Mouse (Mus musculus) kidney, adult 2 months (tissue): Measurements from ENCODE around the gene Top3b. TPM values are rescaled to one million over a fixed set of nuclear protein-coding genes. Genes with fewer than 3 reads are reported as not detected.

ENCODE experiments used
- DNase-seq: peaks from one replicate; pipeline ENCODE4 v3.0.0; 2021
- H3K27ac ChIP-seq: fragments of 200-500 bp; 2 replicates; pipeline ENCODE4 v1.5.1; 2012; ENCODE audit warnings: low read depth, low read length, control low read depth, inconsistent platforms; ENCODE audit not compliant: insufficient read depth
- H3K27me3 ChIP-seq: fragments of 200-500 bp; replicated peaks from 2 replicates; pipeline ENCODE4 v1.6.1; 2012; ENCODE audit warnings: mild to moderate bottlenecking, moderate library complexity, low read length, inconsistent platforms; ENCODE audit not compliant: control insufficient read depth, insufficient read depth
- H3K36me3 ChIP-seq: fragments of 200-500 bp; 2 replicates; pipeline ENCODE4 v1.6.1; 2012; ENCODE audit warnings: mild to moderate bottlenecking, moderate library complexity, low read length, inconsistent platforms; ENCODE audit not compliant: control insufficient read depth, insufficient read depth
- H3K4me1 ChIP-seq: fragments of 200-500 bp; 2 replicates; pipeline ENCODE4 v1.6.1; 2011; ENCODE audit warnings: low read length; ENCODE audit not compliant: control insufficient read depth, insufficient read depth
- H3K4me3 ChIP-seq: fragments of 200-500 bp; 2 replicates; pipeline ENCODE4 v1.5.1; 2011; ENCODE audit warnings: mild to moderate bottlenecking, low read depth, low read length, control low read depth; ENCODE audit not compliant: insufficient read depth
- CTCF ChIP-seq: fragments of 200-500 bp; conservative IDR thresholded peaks from 2 replicates; pipeline ENCODE4 v1.5.1; 2011; ENCODE audit warnings: low read depth, mild to moderate bottlenecking, control low read depth, low read length, moderate library complexity, mixed read lengths; ENCODE audit not compliant: insufficient read depth, insufficient read length
- POLR2A ChIP-seq: fragments of 200-500 bp; IDR thresholded peaks from one replicate; pipeline ENCODE4 v1.6.1; 2011; ENCODE audit warnings: low read depth, low read length, control low read depth
- WGBS: fragments of 180-500 bp; shearing (Covaris S2); methylation state at CpG from one replicate; pipeline ENCODE4 v1.1.7; 2018; 5-methylcytosine and 5-hydroxymethylcytosine counted together
- polyA plus RNA-seq: library from polyadenylated mRNA; depleted of rRNA; stranded (reverse); fragments of >200 nt; gene quantifications from 2 replicates; pipeline ENCODE4 v1.2.3, GENCODE M21; 2012; rRNA removed

Top3b gene
- 93.6 and 105 TPM in 2 replicates for polyA plus RNA-seq

DNA sequence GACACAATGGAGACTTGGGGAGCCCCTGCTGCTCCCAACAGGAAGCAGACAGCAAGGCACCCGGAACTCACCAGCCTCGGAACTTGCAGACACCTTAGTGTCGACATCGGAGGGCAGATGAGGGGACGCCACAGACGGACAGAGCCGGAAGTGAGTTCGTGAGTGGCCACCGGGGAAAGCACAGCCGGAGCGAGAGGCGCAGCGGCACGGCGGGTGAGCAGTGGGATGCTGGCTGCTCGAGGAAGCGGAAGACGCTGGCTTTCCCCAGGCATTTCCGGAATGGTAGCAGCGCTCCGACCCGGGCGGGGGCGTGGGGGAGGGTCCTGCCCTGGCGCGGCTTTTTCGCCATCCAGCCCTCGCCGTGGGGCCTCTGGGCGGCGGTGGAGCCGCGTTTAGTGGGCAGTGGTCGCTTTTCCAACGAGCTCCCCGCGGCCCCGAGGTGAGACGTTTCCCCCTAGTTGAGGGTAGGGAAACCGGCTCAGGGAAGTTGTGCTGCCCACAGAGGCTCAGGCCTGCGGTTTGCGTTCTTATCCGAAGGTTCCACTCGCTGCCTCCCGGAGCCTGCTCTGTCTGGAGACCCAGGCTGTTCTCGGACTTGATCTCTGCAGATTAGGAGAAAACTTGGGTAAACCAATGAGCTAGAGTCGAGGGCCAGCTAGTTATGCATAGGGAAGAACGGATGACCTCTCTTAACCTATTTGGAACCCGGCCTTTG, at the start of gene Top3b, which contains the start of gene Vpreb1:
TSS of gene Top3b (plus strand) at position 120 of the 715 bp plus-strand sequence.
TSS of gene Vpreb1 (minus strand) at position 227 of the 715 bp plus-strand sequence.
- peaks cover 1% of the 10 kb centered on the region; the same call in 1 of the 2 replicates for H3K36me3 ChIP-seq
- peak within 1 kb of the TSS; percentile 91 for H3K27ac ChIP-seq
- H3K4me3 ChIP-seq: peak within 1 kb of the TSS; percentile 79
- peak; percentile 94 for DNase-seq
- 0 out of 2 replicates have a peak, but pooled peaks have one; percentile 28 for TF ChIP-seq CTCF
- TF ChIP-seq POLR2A: peak; percentile 75
- WGBS: under 1% methylated on average over 49 of the region's 49 CpGs
- no peaks in the 10 kb centered on the region; the same call in 1 of the 2 replicates for H3K4me1 ChIP-seq
- no peaks in the 10 kb centered on the region for H3K27me3 ChIP-seq

DNA sequence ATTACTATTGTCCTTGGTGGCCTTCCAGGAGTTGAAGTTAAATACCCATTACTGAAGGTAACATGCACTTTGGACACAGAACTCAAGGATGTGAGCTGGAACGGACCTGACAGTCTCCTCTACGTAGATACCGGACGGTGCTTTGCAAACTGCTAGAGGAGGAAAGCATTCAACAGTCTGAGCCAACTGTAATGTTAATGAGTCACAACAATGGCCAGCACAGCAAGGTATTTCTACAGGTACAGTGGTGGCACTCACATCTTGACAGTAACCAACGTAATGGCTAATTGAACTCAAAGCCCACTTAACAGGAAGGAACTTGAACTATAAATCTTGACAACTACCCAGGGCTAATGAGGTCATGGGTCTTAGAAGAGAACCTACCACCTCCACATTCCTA, 45.1 kb upstream of the Top3b start:
- no peaks in the 10 kb centered on the region for H3K27me3 ChIP-seq
- peak; percentile 29 for DNase-seq

DNA sequence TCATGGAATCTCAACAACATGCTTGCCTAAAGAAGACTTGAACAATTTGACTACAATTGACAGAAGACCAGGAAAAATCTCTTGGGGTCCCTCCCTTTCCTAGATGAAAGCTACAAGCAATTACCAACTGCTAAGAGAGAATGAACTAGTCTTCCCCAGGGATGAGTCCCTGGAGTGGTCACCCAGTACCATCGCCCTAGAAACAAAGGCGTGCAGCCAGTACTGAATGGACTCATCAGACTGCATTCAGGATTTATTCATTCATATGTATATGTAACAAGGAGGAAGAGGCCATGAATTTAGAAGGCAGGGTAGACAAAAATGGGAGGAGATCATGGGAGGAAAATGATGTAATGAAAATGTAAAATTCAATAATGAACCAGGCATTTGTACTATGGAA, 44.3 kb upstream of the Top3b start:
- DNase-seq: no peak
- no peak overlapping the region for H3K4me3 ChIP-seq
- H3K27me3 ChIP-seq: no peaks in the 10 kb centered on the region
- TF ChIP-seq POLR2A: no peak
- TF ChIP-seq CTCF: no peak
- 94% methylated on average over 2 of the region's 2 CpGs for WGBS
- H3K4me1 ChIP-seq: 0 out of 2 replicates have a peak, but pooled peaks cover 4% of the 10 kb centered on the region
- H3K36me3 ChIP-seq: no peaks in the 10 kb centered on the region
- H3K27ac ChIP-seq: no peak overlapping the region

More for the DNA sequence above, 45.1 kb upstream of the Top3b start:
- H3K4me1 ChIP-seq: 0 out of 2 replicates have a peak, but pooled peaks cover 4% of the 10 kb centered on the region
- 15% methylated on average over 5 of the region's 5 CpGs for WGBS
- H3K4me3 ChIP-seq: no peak overlapping the region
- TF ChIP-seq POLR2A (no peak), CTCF (no peak)
- H3K27ac ChIP-seq: no peak overlapping the region
- no peaks in the 10 kb centered on the region for H3K36me3 ChIP-seq

DNA sequence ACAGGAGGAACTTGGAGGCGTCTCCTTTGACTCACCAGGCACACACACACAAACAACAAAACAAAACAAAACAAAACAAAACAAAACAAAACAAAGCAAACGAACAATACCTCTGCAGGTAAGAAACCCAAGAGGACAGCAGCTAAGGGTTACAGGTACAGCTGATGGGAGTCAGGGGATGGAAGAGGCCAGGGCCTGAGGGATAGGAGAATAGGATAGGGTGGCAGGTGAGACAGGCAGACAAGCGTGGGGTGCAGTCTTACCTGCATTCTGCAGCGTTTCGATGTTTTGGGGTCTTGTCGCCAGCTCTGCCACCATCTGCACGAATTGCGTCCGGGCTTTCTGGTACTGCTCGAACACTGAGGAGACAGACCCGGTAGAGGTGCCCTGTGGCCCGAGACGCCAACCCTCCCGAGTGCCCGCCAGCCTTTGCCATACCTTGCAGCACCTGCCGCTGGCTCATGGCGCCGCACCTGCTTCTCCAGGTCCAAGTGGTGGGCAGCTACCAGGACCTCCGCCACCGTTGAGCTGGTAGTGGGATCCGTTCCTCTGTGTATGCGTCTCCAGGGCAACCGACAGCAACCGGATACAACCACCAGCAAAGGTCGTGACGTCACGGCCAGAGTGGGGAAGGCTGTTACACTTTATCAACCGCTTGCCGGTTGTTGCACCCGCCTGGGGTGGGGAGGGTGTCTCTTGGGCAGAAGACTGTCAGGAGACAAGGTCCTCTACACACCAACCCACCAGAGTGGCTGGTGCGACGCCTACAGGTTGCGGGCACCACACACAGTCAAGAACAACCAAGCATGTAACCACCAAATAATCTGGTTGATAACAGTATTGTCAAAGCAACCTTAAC, 41.5 kb upstream of the Top3b start, which contains the start of gene Spag6l:
TSS of gene Spag6l (minus strand) at position 700 of the 859 bp plus-strand sequence.
- 5% methylated on average over 33 of the region's 33 CpGs for WGBS
- Histone ChIP-seq H3K36me3 (no peaks in the 10 kb centered on the region), H3K4me1 (0 out of 2 replicates have a peak, but pooled peaks cover 4% of the 10 kb centered on the region), H3K27me3 (no peaks in the 10 kb centered on the region), H3K4me3 (peak within 1 kb of the TSS; percentile 46), H3K27ac (no peak within 1 kb of the TSS)
- DNase-seq: peak; percentile 40
- TF ChIP-seq POLR2A (no peak), CTCF (peak; percentile 51)

DNA sequence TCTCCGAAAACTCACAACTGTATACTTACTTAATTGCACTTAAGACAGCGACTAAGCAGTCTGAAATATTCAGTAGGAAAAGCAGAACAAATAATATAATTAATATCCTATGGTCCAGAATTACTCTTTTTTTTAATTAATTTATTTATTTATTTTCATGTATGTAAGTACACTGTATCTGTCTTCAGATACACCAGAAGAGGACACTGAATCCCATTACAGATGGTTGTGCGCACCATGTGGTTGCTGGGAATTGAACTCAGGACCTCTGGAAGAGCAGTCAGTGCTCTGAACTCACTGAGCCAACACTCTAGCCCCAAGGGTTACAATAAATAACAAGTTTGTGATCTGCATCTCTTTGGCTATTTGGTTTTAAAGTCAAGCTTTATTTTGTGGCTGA, 40.9 kb upstream of the Top3b start:
- no peak overlapping the region for H3K4me3 ChIP-seq
- H3K36me3 ChIP-seq: no peaks in the 10 kb centered on the region
- 0 out of 2 replicates have a peak, but pooled peaks cover 4% of the 10 kb centered on the region for H3K4me1 ChIP-seq
- DNase-seq: no peak
- no peak for TF ChIP-seq CTCF
- no peak for TF ChIP-seq POLR2A
- H3K27ac ChIP-seq: no peak overlapping the region
- no peaks in the 10 kb centered on the region for H3K27me3 ChIP-seq
- 91% methylated on average over 3 of the region's 3 CpGs for WGBS

DNA sequence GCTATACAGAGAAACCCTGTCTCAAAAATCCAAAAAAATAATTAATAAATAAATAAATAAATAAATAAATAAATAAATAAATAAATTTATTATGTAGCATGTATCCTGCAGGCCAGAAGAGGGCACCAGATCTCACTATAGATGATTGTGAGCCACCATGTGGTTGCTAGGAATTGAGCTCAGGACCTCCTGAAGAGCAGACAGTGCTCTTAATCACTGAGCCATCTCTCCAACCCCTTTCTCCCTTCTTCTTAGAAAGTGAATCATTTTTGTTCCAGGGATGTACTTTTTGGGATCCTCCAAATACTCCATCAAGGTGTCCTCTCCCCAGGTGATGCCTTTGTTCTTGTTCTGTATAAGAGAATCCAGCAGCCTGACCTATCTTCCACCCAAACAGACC, 21.3 kb upstream of the Top3b start:
- Histone ChIP-seq H3K4me3 (no peak overlapping the region), H3K4me1 (no peaks in the 10 kb centered on the region), H3K27ac (no peak overlapping the region), H3K36me3 (no peaks in the 10 kb centered on the region), H3K27me3 (no peaks in the 10 kb centered on the region)
- no peak for DNase-seq
- no peak for TF ChIP-seq POLR2A
- TF ChIP-seq CTCF: 0 out of 2 replicates have a peak, but pooled peaks have one; percentile 7

DNA sequence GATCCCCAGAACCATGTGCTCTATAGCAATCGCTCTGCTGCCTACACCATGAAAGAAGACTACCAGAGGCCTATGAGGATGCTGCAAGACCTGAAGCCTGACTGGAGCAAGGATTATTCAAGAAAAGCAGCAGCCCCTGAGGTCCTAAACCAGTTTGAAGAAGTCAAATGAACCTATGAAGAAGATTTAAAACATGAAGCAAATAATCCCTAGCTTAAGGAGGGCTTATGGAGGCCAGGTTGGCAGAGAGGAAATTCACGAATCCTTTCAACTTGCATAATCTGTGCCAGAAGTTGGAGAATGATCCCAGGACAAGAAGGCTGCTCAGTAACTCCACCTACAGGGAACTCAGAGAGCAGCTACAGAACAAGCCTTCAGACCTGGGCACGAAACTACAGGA, 18.1 kb upstream of the Top3b start:
- H3K36me3 ChIP-seq: no peaks in the 10 kb centered on the region
- no peak overlapping the region for H3K4me3 ChIP-seq
- H3K27me3 ChIP-seq: no peaks in the 10 kb centered on the region
- no peak for DNase-seq
- TF ChIP-seq POLR2A (no peak), CTCF (no peak)
- WGBS: 89% methylated on average over 3 of the region's 3 CpGs
- no peak overlapping the region for H3K27ac ChIP-seq
- no peaks in the 10 kb centered on the region for H3K4me1 ChIP-seq
